Mouse (Mus musculus): ENCODE results near the gene Nlrp6. TPM values are rescaled to one million over a fixed set of nuclear protein-coding genes. Genes with fewer than 3 reads are reported as not detected.

Gene Nlrp6
- polyA plus RNA-seq, 1 experiment from 2014 or later, result not detected

GRCm38 (mm10) chr7:140908634-140909107 is 12.0 kb upstream of the Nlrp6 start:
- ATAC-seq (no peak), DNase-seq (ENCODE audit: low read depth, low spot score) (no peak)
- ChIA-PET POLR2A (interaction anchor here (1.0 kb wide), 1 partner anchor 46 kb away, joined by 5 read pairs; no protein-coding TSS in a partner anchor), CTCF (interaction anchor here (0.8 to 2.1 kb wide), 13 partner anchors 9 to 164 kb away, joined by 3 to 10 read pairs (median 4); partner anchors contain the start of genes B4galnt4, Odf3 and Scgb1c1)
- peak; percentile 79 for TF ChIP-seq CTCF (IDR thresholded peaks at IDR 0.05)
- in situ Hi-C loops (cut with MboI; ENCODE audit: low pct_unique_long_range_greater_than_20kb), result no loop called here
- H3K27me3 ChIP-seq, result no peaks in the 10 kb centered on the region

GRCm38 (mm10) chr7:140912293-140912692 is 8.4 kb upstream of the Nlrp6 start:
- POLR2A ChIA-PET, result no interaction called here
- TF ChIP-seq CTCF (IDR thresholded peaks at IDR 0.05), result no peak
- in situ Hi-C loops (cut with MboI; ENCODE audit: low pct_unique_long_range_greater_than_20kb), result no loop called here
- ATAC-seq, result no peak
- CTCF ChIA-PET, result interaction anchor here (1.2 to 1.5 kb wide), 4 partner anchors 9 to 137 kb away, joined by 3 to 5 read pairs (median 4); no protein-coding TSS in a partner anchor
- DNase-seq (ENCODE audit: low read depth, low spot score), result no peak
- no peaks in the 10 kb centered on the region for H3K27me3 ChIP-seq

- in situ Hi-C loops (cut with MboI; ENCODE audit: low pct_unique_long_range_greater_than_20kb), result no loop called here
- no peak for TF ChIP-seq CTCF (IDR thresholded peaks at IDR 0.05)
- CTCF ChIA-PET, result interaction anchor here (1.2 to 1.5 kb wide), 5 partner anchors 9 to 136 kb away, joined by 3 to 5 read pairs (median 4); no protein-coding TSS in a partner anchor
- ATAC-seq (no peak), DNase-seq (ENCODE audit: low read depth, low spot score) (no peak)
- H3K27me3 ChIP-seq, result peaks cover 4% of the 10 kb centered on the region
- POLR2A ChIA-PET, result no interaction called here
Observed at GRCm38 (mm10) chr7:140912846-140913482, 7.7 kb upstream of the Nlrp6 start.

- no peak for TF ChIP-seq CTCF (IDR thresholded peaks at IDR 0.05)
- in situ Hi-C loops (cut with MboI; ENCODE audit: low pct_unique_long_range_greater_than_20kb), result no loop called here
- ATAC-seq (no peak), DNase-seq (ENCODE audit: low read depth, low spot score) (no peak)
- CTCF ChIA-PET, result interaction anchor here (1.0 to 1.2 kb wide), 2 partner anchors 11 to 45 kb away, joined by 3 to 4 read pairs; no protein-coding TSS in a partner anchor
- peaks cover 8% of the 10 kb centered on the region for H3K27me3 ChIP-seq
- POLR2A ChIA-PET, result no interaction called here
Observed at GRCm38 (mm10) chr7:140914031-140914690, 6.5 kb upstream of the Nlrp6 start.

GRCm38 (mm10) chr7:140919911-140920310 is 791 bp upstream of the Nlrp6 start:
- no peak for TF ChIP-seq CTCF (IDR thresholded peaks at IDR 0.05)
- no peak for DNase-seq (ENCODE audit: low read depth, low spot score)
- in situ Hi-C loops (cut with MboI; ENCODE audit: low pct_unique_long_range_greater_than_20kb), result no loop called here
- no peak for ATAC-seq
- POLR2A ChIA-PET, result no interaction called here
- CTCF ChIA-PET, result no interaction called here
- peaks cover 46% of the 10 kb centered on the region for H3K27me3 ChIP-seq

- TF ChIP-seq CTCF (IDR thresholded peaks at IDR 0.05), result no peak
- in situ Hi-C loops (cut with MboI; ENCODE audit: low pct_unique_long_range_greater_than_20kb), result no loop called here
- ATAC-seq, result no peak
- CTCF ChIA-PET, result interaction anchor here (0.9 to 1.5 kb wide), 3 partner anchors 12 to 18 kb away, joined by 3 to 4 read pairs (median 3); no protein-coding TSS in a partner anchor
- POLR2A ChIA-PET, result no interaction called here
- peaks cover 46% of the 10 kb centered on the region for H3K27me3 ChIP-seq
- no peak for DNase-seq (ENCODE audit: low read depth, low spot score)
Observed at GRCm38 (mm10) chr7:140921225-140921975, 698 bp downstream of the Nlrp6 start.

GRCm38 (mm10) chr7:140922398-140923069 is 1.8 kb downstream of the Nlrp6 start:
- POLR2A ChIA-PET, result no interaction called here
- in situ Hi-C loops (cut with MboI; ENCODE audit: low pct_unique_long_range_greater_than_20kb), result no loop called here
- TF ChIP-seq CTCF (IDR thresholded peaks at IDR 0.05), result no peak
- DNase-seq (ENCODE audit: low read depth, low spot score) (no peak), ATAC-seq (peak; percentile 18)
- peaks cover 46% of the 10 kb centered on the region for H3K27me3 ChIP-seq
- CTCF ChIA-PET, result interaction anchor here (0.9 to 1.5 kb wide), 4 partner anchors 10 to 19 kb away, joined by 3 to 4 read pairs (median 3); no protein-coding TSS in a partner anchor

- CTCF ChIA-PET, result interaction anchor here (1.0 kb wide), 1 partner anchor 10 kb away, joined by 3 read pairs; no protein-coding TSS in a partner anchor
- ATAC-seq, result no peak
- DNase-seq (ENCODE audit: low read depth, low spot score), result no peak
- in situ Hi-C loops (cut with MboI; ENCODE audit: low pct_unique_long_range_greater_than_20kb), result no loop called here
- TF ChIP-seq CTCF (IDR thresholded peaks at IDR 0.05), result no peak
- POLR2A ChIA-PET, result interaction anchor here (0.6 kb wide), 1 partner anchor 82 kb away, joined by 3 read pairs; no protein-coding TSS in a partner anchor
- peaks cover 42% of the 10 kb centered on the region for H3K27me3 ChIP-seq
Observed at GRCm38 (mm10) chr7:140923070-140923775, 2.5 kb downstream of the Nlrp6 start.

- ATAC-seq (no peak), DNase-seq (ENCODE audit: low read depth, low spot score) (no peak)
- POLR2A ChIA-PET, result no interaction called here
- in situ Hi-C loops (cut with MboI; ENCODE audit: low pct_unique_long_range_greater_than_20kb), result no loop called here
- CTCF ChIA-PET, result interaction anchor here (0.9 to 3.0 kb wide), 2 partner anchors 14 to 19 kb away, joined by 3 to 8 read pairs; partner anchors contain the start of gene Pgghg
- TF ChIP-seq CTCF (IDR thresholded peaks at IDR 0.05), result no peak
- peaks cover 14% of the 10 kb centered on the region for H3K27me3 ChIP-seq
Observed at GRCm38 (mm10) chr7:140927181-140927580, 6.5 kb downstream of the Nlrp6 start.
